Comparison of ENCODE assay signal across 7 mouse cellular contexts in genomic region chr8:71752881-71753552, GRCm38 (mm10). TPM values are rescaled to one million over a fixed set of nuclear protein-coding genes. Genes with fewer than 3 reads are reported as not detected.
DNase-seq lines count a peak whose midpoint lies in the region; ATAC-seq and TF ChIP-seq lines count a peak whose summit lies in the region.
"Not testable (repeated sequence)": the region's sequence is repeated elsewhere in the genome, so short reads cannot be mapped to it uniquely, and the experiment has no call there.
"Had no signal": no experiment of that assay in that cellular context is flagged by ENCODE, and none has a peak within 500 bp of the region (broad histone marks: within the 10 kb centered on the region; RNA-seq: fewer than 3 reads in every experiment).

No protein-coding gene starts in this region.

- not testable (repeated sequence) for H3K79me2 ChIP-seq in macrophage (ENCODE audit: inconsistent target)

- H3K4me1 ChIP-seq in bone marrow macrophage, adult 2 months (ENCODE audit: control insufficient read depth, insufficient read depth, low read length) = peaks cover 16% of the 10 kb centered on the region
- H3K4me1 ChIP-seq in limb, embryonic 10.5 days = not testable (repeated sequence)

- H3K9me3 ChIP-seq in limb, embryonic 10.5 days (replicated peaks) = not testable (repeated sequence)

- TF ChIP-seq POLR2A in bone marrow macrophage, adult 2 months (IDR thresholded peaks at IDR 0.05; ENCODE audit: borderline replicate concordance, low read depth, low read length) = not testable (repeated sequence)

- 77% methylated on average over 7 of the region's 7 CpGs for WGBS in limb, embryonic 10.5 days
- WGBS in macrophage (ENCODE audit: missing documents) = 90% methylated on average over 7 of the region's 7 CpGs

- peak; percentile 71 for ATAC-seq in megakaryocyte-erythroid progenitor cell, adult 5-6 weeks (replicated peaks; ENCODE audit: low FRiP score, low TSS enrichment, poor library complexity, severe bottlenecking)

- not testable (repeated sequence) for H3K36me3 ChIP-seq in limb, embryonic 10.5 days; macrophage (ENCODE audit: inconsistent target)

- H3K4me3 ChIP-seq in bone marrow macrophage, adult 2 months (ENCODE audit: insufficient read depth, low read length); limb, embryonic 10.5 days; macrophage (ENCODE audit: inconsistent target): not testable (repeated sequence)

- TF ChIP-seq CTCF in bone marrow macrophage, adult 2 months (IDR thresholded peaks at IDR 0.05; ENCODE audit: low read depth, low read length) = not testable (repeated sequence)

- DNase-seq in heart, adult 11 months = peak; percentile 85
- DNase-seq in limb, embryonic 10.5 days (ENCODE audit: low spot score) = peak; percentile 7
- DNase-seq in testis, postnatal 10 days (ENCODE audit: low spot score) = peak; percentile 60

- peak overlapping the region; percentile 68 for H3K27ac ChIP-seq in bone marrow macrophage, adult 2 months (ENCODE audit: insufficient read depth, low read depth, low read length)
- not testable (repeated sequence) for H3K27ac ChIP-seq in limb, embryonic 10.5 days
- peak overlapping the region; percentile 79 for H3K27ac ChIP-seq in macrophage

- not testable (repeated sequence) for H3K27me3 ChIP-seq in limb, embryonic 10.5 days (ENCODE audit: low read depth, poor library complexity, severe bottlenecking)

RNA-seq across cellular contexts. Expression of gene Fcho1, which starts 27.5 kb away (rescaled TPM):
- polyA plus RNA-seq in bone marrow macrophage, adult 2 months (2012; ENCODE audit: insufficient read depth, insufficient read length, missing spikeins) = 7.2 and 8.8 TPM in 2 replicates
- polyA plus RNA-seq in limb, embryonic 10.5 days (2016; fragmentation: Nextera tagmentation; extraction: Ambion mirVana) = 2.2 and 4.3 TPM in 2 replicates
- 10 to 100 TPM; 13.6 to 90.1 (median 57.2) TPM for total RNA-seq in macrophage (2018; cell fraction: chromatin; rRNA removed)
- total RNA-seq in macrophage (2018; cell fraction: cytosol; rRNA removed) = 10 to 100 TPM in 13 of 26 experiments, 1 to 10 TPM in 13; 7.6 to 13.2 (median 10.2) TPM
- total RNA-seq in macrophage (2018; cell fraction: nucleus; rRNA removed) = 10 to 100 TPM in 24 of 26 experiments, 1 to 10 TPM in 2; 7.8 to 36.0 (median 18.9) TPM
- polyA plus RNA-seq in macrophage (2018) = 5.0 to 6.2 TPM (median 5.8 TPM) in 3 replicates
- 183 and 235 TPM in 2 replicates for total RNA-seq in megakaryocyte-erythroid progenitor cell, adult 5-6 weeks (2014; fragmentation: Nextera tagmentation)
- total RNA-seq in megakaryocyte-erythroid progenitor cell, adult 5-6 weeks (2017) = 68.1 and 88.4 TPM in 2 replicates

RNA-seq across cellular contexts. Expression of gene B3gnt3, which starts 51.4 kb away (rescaled TPM):
- 23.7 and 24.1 TPM in 2 replicates for polyA plus RNA-seq in bone marrow macrophage, adult 2 months (2012; ENCODE audit: insufficient read depth, insufficient read length, missing spikeins)
- polyA plus RNA-seq in limb, embryonic 10.5 days (2016; fragmentation: Nextera tagmentation; extraction: Ambion mirVana) = 0.67 and 1.2 TPM in 2 replicates
- 1 to 10 TPM in 19 of 26 experiments, under 1 TPM in 7; 0.61 to 8.4 (median 2.5) TPM for total RNA-seq in macrophage (2018; cell fraction: chromatin; rRNA removed)
- total RNA-seq in macrophage (2018; cell fraction: cytosol; rRNA removed) = 10 to 100 TPM in 21 of 26 experiments, 1 to 10 TPM in 5; 7.2 to 23.9 (median 12.5) TPM
- 10 to 100 TPM in 19 of 26 experiments, 1 to 10 TPM in 7; 5.3 to 26.2 (median 11.7) TPM for total RNA-seq in macrophage (2018; cell fraction: nucleus; rRNA removed)
- polyA plus RNA-seq in macrophage (2018) = 13.1 to 16.5 TPM (median 14.2 TPM) in 3 replicates
- total RNA-seq in megakaryocyte-erythroid progenitor cell, adult 5-6 weeks (2014; fragmentation: Nextera tagmentation) = 0.42 and 0.79 TPM in 2 replicates
- total RNA-seq in megakaryocyte-erythroid progenitor cell, adult 5-6 weeks (2017) = 0.30 and 0.99 TPM in 2 replicates
- polyA plus RNA-seq: G1E had no signal

Comparison
In these comparisons a context has a peak if more than half of its experiments do, and no peak if none do; other contexts are left out.
1. DNase-seq: peak in every context shown above with its lines; median percentile 85 in heart, adult 11 months; 60 in testis, postnatal 10 days; 7 in limb, embryonic 10.5 days.